8 mouse cellular contexts compared by ENCODE assay signal in genomic region chr5:122400628-122401302, GRCm38 (mm10). TPM values are rescaled to one million over a fixed set of nuclear protein-coding genes. Genes with fewer than 3 reads are reported as not detected.
DNase-seq lines count a peak whose midpoint lies in the region; ATAC-seq lines count a peak whose summit lies in the region.

No protein-coding gene starts in this region.

- H3K27ac ChIP-seq in midbrain, embryonic 16.5 days (ENCODE audit: low read length), result no peak overlapping the region

- peak; percentile 48 for ATAC-seq in frontal cortex, adult (ENCODE audit: low TSS enrichment)
- ATAC-seq in midbrain, embryonic 16.5 days, result no peak

- no peaks in the 10 kb centered on the region for H3K27me3 ChIP-seq in midbrain, embryonic 16.5 days (ENCODE audit: control insufficient read depth, insufficient read depth, low read depth, low read length)

- H3K9me3 ChIP-seq in midbrain, embryonic 16.5 days (replicated peaks; ENCODE audit: control insufficient read depth, low read length, poor library complexity, severe bottlenecking), result no peaks in the 10 kb centered on the region

- 88% methylated on average over 18 of the region's 18 CpGs for WGBS in midbrain, embryonic 16.5 days

- peaks cover 46% of the 10 kb centered on the region for H3K36me3 ChIP-seq in midbrain, embryonic 16.5 days (ENCODE audit: control insufficient read depth, insufficient read depth, low read length)

- H3K4me1 ChIP-seq in midbrain, embryonic 16.5 days (ENCODE audit: control insufficient read depth, insufficient read depth, low read length), result no peaks in the 10 kb centered on the region

- no peak for DNase-seq in frontal cortex, postnatal 10 days (ENCODE audit: low spot score in 2 of 2)
- peak; percentile 42 for DNase-seq in 416B (ENCODE audit: low read depth)
- DNase-seq in heart, adult 9 months (ENCODE audit: low spot score in 2 of 2), result peak; percentile 92 to 93
- DNase-seq in layer of hippocampus, postnatal 14 days (ENCODE audit: low spot score in 2 of 2), result peak; percentile 34 to 55
- DNase-seq in telencephalon, adult 2 months (ENCODE audit: low read depth, low spot score), result peak; percentile 63
- no peak for DNase-seq in neural tube, embryonic 10.5 days (ENCODE audit: extremely low spot score, low spot score)

- H3K4me2 ChIP-seq in midbrain, embryonic 16.5 days (ENCODE audit: low read length), result no peak overlapping the region

- no peak overlapping the region for H3K9ac ChIP-seq in midbrain, embryonic 16.5 days (ENCODE audit: low read depth, low read length)

- H3K4me3 ChIP-seq in midbrain, embryonic 16.5 days (ENCODE audit: low read depth, low read length), result no peak overlapping the region

RNA-seq across cellular contexts. Expression of gene Arpc3, which starts 9.1 kb away (rescaled TPM):
- total RNA-seq in layer of hippocampus, postnatal 14 days (2021), result 100 to 1,000 TPM; 300 to 318 TPM
- polyA plus RNA-seq in midbrain, embryonic 16.5 days (2015; fragmentation: Nextera tagmentation; extraction: Ambion mirVana), result 168 and 172 TPM in 2 replicates

RNA-seq across cellular contexts. Expression of gene Anapc7, which starts 20.7 kb away (rescaled TPM):
- 10 to 100 TPM; 32.7 to 33.2 TPM for total RNA-seq in layer of hippocampus, postnatal 14 days (2021)
- 44.3 and 45.9 TPM in 2 replicates for polyA plus RNA-seq in midbrain, embryonic 16.5 days (2015; fragmentation: Nextera tagmentation; extraction: Ambion mirVana)

RNA-seq across cellular contexts. Expression of gene Fam216a, which starts 28.6 kb away (rescaled TPM):
- total RNA-seq in layer of hippocampus, postnatal 14 days (2021), result 10 to 100 TPM; 75.9 to 80.7 TPM
- polyA plus RNA-seq in midbrain, embryonic 16.5 days (2015; fragmentation: Nextera tagmentation; extraction: Ambion mirVana), result 135 and 139 TPM in 2 replicates

RNA-seq across cellular contexts. Expression of gene Gpn3, which starts 29.1 kb away (rescaled TPM):
- 10 to 100 TPM; 26.8 to 27.2 TPM for total RNA-seq in layer of hippocampus, postnatal 14 days (2021)
- 42.3 and 42.7 TPM in 2 replicates for polyA plus RNA-seq in midbrain, embryonic 16.5 days (2015; fragmentation: Nextera tagmentation; extraction: Ambion mirVana)

RNA-seq across cellular contexts. Expression of gene Vps29, which starts 46.6 kb away (rescaled TPM):
- total RNA-seq in layer of hippocampus, postnatal 14 days (2021), result 100 to 1,000 TPM; 219 to 224 TPM
- polyA plus RNA-seq in midbrain, embryonic 16.5 days (2015; fragmentation: Nextera tagmentation; extraction: Ambion mirVana), result 320 and 347 TPM in 2 replicates

Comparison
In these comparisons a context has a peak if more than half of its experiments do, and no peak if none do; other contexts are left out.
1. DNase-seq: peak in 416B (single experiment), heart, adult 9 months (2 of 2), layer of hippocampus, postnatal 14 days (2 of 2) and telencephalon, adult 2 months (single experiment); none in frontal cortex, postnatal 10 days (0 of 2) and neural tube, embryonic 10.5 days (single experiment).